Mouse (Mus musculus) megakaryocyte, adult 5-6 weeks (primary cell): ENCODE measurements around the gene Clpsl2. TPM values are rescaled to one million over a fixed set of nuclear protein-coding genes. Genes with fewer than 3 reads are reported as not detected.
"Not testable (repeated sequence)": the region's sequence is repeated elsewhere in the genome, so short reads cannot be mapped to it uniquely, and the experiment has no call there.

Source experiments
- ATAC-seq: 2 replicates; pipeline ENCODE4 v1.8.0; 2016; ENCODE audit warnings: mild to moderate bottlenecking, inconsistent platforms; ENCODE audit not compliant: poor library complexity, severe bottlenecking
- total RNA-seq, 2 experiments: library from RNA; stranded (forward) in 1 of 2; stranded (reverse) in 1 of 2; fragments of 153-499, 151-499 nt in 1 of 2; fragments of 221-1000, 200-1000 nt in 1 of 2; gene quantifications; 2 replicates each; pipeline versions ENCODE4 v1.2.3 to v1.2.4; 2015 to 2017

The Clpsl2 gene
- total RNA-seq, 2 experiments from 2014 or later: not detected

GRCm38 (mm10) chr17:28520561-28520960 lies 28.6 kb upstream of the Clpsl2 start:
- no peak for ATAC-seq

DNA sequence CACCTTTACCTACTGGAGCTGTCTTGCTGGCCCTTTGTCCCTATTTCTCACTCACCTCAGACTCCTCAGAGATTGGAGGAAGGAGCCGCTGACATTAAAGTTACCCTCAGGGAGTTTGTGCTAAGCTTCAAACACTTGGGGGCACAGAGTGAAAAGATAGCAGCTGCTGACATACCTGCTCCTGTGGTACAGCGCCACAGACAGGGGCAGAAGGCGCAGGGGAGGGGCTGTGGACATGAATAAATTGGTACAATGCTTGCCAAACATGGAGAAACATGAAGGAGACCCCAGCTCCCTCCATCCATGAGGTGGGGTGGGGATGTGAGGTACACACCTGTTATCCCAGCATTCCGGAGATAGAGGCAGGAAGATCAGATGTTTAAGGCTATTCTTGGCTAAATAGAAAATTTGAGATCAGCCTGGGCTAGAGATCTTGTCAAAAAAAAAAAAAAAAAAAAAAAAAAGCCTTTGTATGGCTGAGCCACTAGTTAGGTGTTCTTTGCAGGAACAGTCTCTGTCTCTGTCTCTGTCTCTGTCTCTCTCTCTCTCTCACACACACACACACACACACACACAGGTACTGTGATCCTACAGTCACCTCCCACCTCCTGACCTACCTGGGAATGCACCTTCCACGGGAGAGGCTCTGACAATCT lies 28.0 kb upstream of the Clpsl2 start:
- ATAC-seq: no peak

GRCm38 (mm10) chr17:28521920-28522319 lies 27.3 kb upstream of the Clpsl2 start:
- no peak for ATAC-seq

DNA sequence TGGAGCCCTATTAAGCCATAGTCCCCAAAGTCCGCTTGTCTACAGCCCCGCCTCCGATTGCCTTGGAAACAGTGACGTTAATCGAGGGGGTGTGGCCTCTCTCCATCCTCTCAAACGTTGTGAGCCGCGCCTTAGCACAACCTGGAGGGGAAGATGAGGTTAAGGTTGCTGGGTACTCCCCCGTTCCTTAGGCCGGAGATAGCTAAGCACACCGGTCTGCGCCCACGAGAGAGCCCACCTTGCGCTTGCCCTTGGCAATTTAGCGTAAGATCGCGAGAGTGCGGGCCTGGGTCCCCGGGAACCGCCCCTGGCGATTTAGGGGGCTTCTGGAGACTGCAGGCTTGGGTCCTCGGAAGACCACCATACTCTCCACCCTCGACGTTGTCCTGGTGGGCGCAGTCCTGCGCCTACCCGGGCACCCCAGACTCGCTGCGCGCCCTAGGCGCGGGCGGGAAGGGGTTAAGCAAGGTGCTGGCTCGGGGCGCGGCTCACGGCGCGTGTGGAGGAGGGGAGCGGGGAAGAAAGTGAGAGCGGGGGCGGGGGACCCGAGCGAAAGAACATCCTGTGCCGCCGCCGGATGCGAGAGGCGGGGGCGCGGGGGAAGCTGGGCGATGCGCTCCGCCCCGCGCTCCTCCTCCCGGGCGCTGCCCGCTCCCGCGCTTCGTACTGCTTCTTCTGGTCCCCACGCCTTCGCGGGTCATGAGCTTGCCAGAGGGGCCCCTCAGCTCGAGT lies 26.4 kb upstream of the Clpsl2 start:
- peak; percentile 78 for ATAC-seq

- ATAC-seq: no peak
Measured at GRCm38 (mm10) chr17:28523355-28524008, 25.7 kb upstream of the Clpsl2 start.

DNA sequence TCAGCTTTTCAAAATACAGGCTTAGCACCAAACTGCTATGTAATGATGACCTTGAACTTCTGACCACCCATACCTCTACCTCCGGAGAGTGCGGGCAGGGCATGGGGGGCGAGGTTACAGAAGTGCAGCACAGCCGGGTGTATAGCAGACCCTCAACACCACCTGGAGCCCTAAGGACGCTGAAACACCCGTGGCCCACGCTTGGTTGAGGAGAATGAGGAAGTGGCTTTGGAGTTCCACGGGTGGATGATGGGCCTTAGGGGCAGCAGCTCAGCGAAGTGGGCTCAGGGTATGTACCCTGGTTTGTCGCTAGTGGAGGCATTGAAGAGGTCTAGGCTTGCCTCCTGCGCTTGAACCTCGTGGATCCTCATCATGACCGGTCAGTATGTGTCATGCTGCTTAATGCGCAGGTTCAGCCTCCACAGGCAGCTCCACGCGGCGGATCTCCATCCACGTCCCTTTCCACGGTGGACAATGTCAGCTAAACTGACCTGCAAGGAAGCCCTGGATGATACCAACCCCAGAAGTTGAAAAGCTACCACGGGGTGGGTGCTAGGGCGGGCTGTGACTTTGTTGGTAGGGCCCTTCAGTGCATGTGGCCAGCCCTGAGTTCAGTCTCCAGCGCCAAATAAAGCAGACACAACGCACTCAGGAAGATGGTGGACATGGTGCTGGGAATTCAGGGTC lies 25.1 kb upstream of the Clpsl2 start:
- no peak for ATAC-seq

- no peak for ATAC-seq
Measured at GRCm38 (mm10) chr17:28524831-28525430, 24.3 kb upstream of the Clpsl2 start.

- ATAC-seq: no peak
Measured at GRCm38 (mm10) chr17:28527184-28528042, 21.8 kb upstream of the Clpsl2 start.

GRCm38 (mm10) chr17:28528043-28528351 lies 21.2 kb upstream of the Clpsl2 start:
- peak; percentile 74 for ATAC-seq

DNA sequence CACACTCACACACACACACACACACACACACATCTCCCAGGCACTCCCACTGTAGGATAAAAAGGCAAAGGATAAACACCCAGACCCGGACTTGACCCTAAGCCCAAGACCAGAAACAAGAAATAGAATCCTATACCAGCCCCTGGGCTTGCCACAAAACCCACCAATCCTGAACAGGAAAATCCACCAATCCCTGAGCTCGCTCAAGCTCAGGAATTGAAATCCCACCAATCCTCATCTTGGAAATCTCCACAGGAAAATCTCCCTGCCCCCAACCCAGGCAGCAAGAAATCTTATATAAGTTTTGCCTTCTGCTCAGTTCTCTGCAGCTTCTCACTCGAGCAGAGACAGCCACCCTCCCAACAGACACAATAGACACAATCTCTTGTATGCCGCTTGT lies 20.1 kb upstream of the Clpsl2 start:
- no peak for ATAC-seq

DNA sequence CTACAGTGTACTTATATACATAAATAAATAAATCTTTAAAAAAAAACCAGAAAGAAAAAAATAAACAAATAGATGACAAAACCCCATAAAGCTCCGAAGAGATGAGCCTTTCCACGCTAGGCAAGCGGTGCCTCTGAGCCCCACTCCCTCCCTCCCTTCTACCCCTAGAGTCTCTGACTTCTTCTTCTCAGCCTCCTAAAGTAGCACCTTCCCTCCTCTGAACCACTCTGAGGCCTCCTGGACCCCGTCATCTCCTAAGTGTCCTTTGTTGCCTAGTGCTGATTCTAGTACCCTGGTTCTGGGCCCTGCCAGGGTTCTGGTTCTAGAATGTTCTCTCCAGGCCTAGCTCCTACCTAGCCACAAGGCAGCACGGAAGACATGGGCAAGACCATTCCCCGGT lies 18.7 kb upstream of the Clpsl2 start, which contains the start of gene Armc12:
Gene Armc12 (plus strand): TSS at position 301 of the 400 bp plus-strand sequence.
- no peak for ATAC-seq

GRCm38 (mm10) chr17:28531946-28532345 lies 17.3 kb upstream of the Clpsl2 start:
- ATAC-seq: peak; percentile 59

DNA sequence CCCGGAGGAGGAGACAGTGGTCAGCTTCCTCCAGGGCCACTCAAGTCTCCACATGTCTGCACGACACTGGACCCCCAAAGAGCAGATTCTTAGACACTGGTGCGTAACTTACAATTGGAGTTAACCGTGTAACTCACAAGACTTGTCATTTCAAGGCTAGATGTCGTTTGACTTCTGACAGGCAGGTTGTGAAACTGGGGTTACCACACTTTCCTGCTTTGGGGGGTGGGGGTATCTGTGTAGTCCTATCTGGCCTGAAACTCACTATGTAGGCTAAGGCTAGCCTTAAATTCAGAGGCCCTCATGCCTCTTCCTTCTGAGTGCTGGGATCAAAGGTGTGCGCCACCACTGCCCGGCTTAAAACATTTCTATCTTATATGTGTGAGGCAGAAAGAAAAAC lies 16.7 kb upstream of the Clpsl2 start:
- ATAC-seq: peak; percentile 22; the same call in 1 of the 2 replicates

- no peak for ATAC-seq
Measured at GRCm38 (mm10) chr17:28533327-28533726, 15.9 kb upstream of the Clpsl2 start.

GRCm38 (mm10) chr17:28537881-28538280 lies 11.3 kb upstream of the Clpsl2 start:
- ATAC-seq: no peak

DNA sequence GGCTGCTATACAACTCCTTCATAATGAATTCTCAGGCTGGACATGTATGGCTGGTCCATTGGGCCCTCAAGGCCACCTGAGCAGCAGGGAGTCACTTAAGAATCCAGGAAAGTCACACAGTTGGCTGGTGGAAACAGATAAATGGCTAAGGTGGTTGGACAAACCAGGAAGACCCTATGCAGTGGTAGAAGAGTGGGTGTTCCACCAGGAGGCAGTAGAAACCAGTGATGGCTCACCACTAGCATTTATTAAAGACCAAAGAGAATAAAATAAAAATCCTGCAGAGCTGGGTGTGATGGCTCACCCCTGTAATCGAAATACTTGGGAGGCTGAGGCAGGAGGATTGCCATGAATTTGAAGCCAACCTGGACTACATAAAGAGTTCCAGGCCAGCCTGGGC lies 2.3 kb upstream of the Clpsl2 start:
- ATAC-seq: no peak

DNA sequence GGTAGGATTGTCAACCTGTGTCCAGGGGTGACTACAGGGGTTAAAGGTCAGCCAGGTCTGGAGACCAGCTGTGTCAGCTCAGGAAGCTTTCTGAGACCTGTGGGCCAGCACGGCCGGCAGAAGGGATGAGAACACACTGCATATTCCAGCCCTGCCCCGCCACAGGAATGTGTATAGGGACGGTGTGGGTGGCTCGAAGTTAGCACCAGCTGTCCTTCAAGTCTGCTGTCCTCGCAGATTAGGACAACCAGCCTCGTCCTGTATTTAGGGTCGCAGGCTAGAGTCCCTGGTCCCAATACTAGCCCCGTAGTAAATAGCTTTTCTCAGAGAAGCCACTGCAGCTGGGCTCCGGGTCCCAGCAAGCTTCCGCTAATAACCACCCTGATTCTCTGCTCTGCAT lies 661 bp upstream of the Clpsl2 start:
- no peak for ATAC-seq

- ATAC-seq: peak; percentile 87
Measured at GRCm38 (mm10) chr17:28553040-28553793, 4.0 kb downstream of the Clpsl2 start.

DNA sequence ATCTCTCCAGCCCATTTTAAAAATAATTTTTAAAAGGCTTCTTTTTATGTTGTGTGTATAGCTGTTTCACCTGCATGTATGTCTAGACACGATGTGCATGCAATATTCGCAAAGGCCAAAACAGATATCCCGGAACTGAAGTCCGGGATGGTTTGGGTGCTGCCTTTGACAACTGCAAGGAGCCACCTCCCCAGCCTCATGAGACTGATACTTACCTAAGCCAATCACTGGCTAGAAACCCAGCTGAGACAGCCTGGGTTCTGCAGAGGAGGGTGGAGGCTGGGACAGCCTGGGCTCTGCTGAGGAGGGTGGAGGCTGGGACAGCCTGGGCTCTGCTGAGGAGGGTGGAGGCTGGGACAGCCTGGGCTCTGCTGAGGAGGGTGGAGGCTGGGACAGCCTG lies 4.8 kb downstream of the Clpsl2 start:
- ATAC-seq: not testable (repeated sequence)
